Mouse (Mus musculus) small intestine, adult 2 months (tissue): ENCODE measurements around the gene Clcn7.

ENCODE experiments used
- CTCF ChIP-seq: fragments of 200-500 bp; IDR thresholded peaks from 2 replicates; pipeline ENCODE4 v1.5.1; 2012; ENCODE audit warnings: low read depth, mild to moderate bottlenecking, control low read depth, inconsistent platforms, low read length, moderate library complexity, mixed read lengths; ENCODE audit not compliant: insufficient replicate concordance, insufficient read length; ENCODE audit errors: extremely low read depth
- POLR2A ChIP-seq: fragments of 200-500 bp; IDR thresholded peaks from 2 replicates; pipeline ENCODE4 v1.6.1; 2012; ENCODE audit warnings: low read depth, mild to moderate bottlenecking, control low read depth, inconsistent platforms, low read length, moderate library complexity

- no peak for TF ChIP-seq CTCF
- TF ChIP-seq POLR2A, result no peak
Observed at GRCm38 (mm10) chr17:25096221-25096620, 37.0 kb upstream of the Clcn7 start.
